Mouse (Mus musculus) left cerebral cortex, postnatal 36 days (tissue): ENCODE measurements around the gene Pik3ip1. TPM values are rescaled to one million over a fixed set of nuclear protein-coding genes. Genes with fewer than 3 reads are reported as not detected.

Experiments used
- DNase-seq, 2 experiments: peaks; one replicate each; pipeline ENCODE4 v3.0.0; 2021 to 2022; ENCODE audit warnings: low spot score in 2 of 2, mixed read lengths in 1 of 2
- intact Hi-C: fragments of 180-260 bp; cut with DNase I; formaldehyde crosslinking; loops from one replicate; pipeline ENCODE4 v1.15.1; 2025
- total RNA-seq, 2 experiments: library from RNA; stranded (reverse); gene quantifications; 2 replicates each; pipeline ENCODE4 v1.2.3; 2021

Gene Pik3ip1
- total RNA-seq, 2 experiments from 2014 or later: 32.6 to 34.3 TPM

GRCm38 (mm10) chr11:3370162-3370561, 40.0 kb downstream of the Pik3ip1 start:
- intact Hi-C loops: loop anchor here (5.0 kb wide), 1 partner anchor 37 kb away; the partner anchor contains the start of gene Limk2
- DNase-seq: no peak

- DNase-seq: peak; percentile 81 to 85
- intact Hi-C loops: loop anchor here (5.0 kb wide), 1 partner anchor 36 kb away; the partner anchor contains the start of gene Limk2
Observed at GRCm38 (mm10) chr11:3370928-3371598, 40.9 kb downstream of the Pik3ip1 start.

- no peak for DNase-seq
- intact Hi-C loops: loop anchor here (5.0 kb wide), 1 partner anchor 36 kb away; the partner anchor contains the start of gene Limk2
Observed at GRCm38 (mm10) chr11:3371599-3372295, 41.5 kb downstream of the Pik3ip1 start.

- intact Hi-C loops: loop anchor here (5.0 kb wide), 1 partner anchor 34 kb away; the partner anchor contains the start of gene Limk2
- DNase-seq: no peak
Observed at GRCm38 (mm10) chr11:3373591-3374292, 43.5 kb downstream of the Pik3ip1 start.

GRCm38 (mm10) chr11:3374293-3374645, 44.1 kb downstream of the Pik3ip1 start:
- no peak for DNase-seq
- intact Hi-C loops: loop anchor here (5.0 kb wide), 1 partner anchor 33 kb away; the partner anchor contains the start of gene Limk2

- intact Hi-C loops: loop anchor here (5.0 kb wide), 1 partner anchor 33 kb away; the partner anchor contains the start of gene Limk2
- DNase-seq: no peak
Observed at GRCm38 (mm10) chr11:3374741-3375140, 44.5 kb downstream of the Pik3ip1 start.

GRCm38 (mm10) chr11:3379427-3379826, 49.2 kb downstream of the Pik3ip1 start:
- no peak for DNase-seq
- intact Hi-C loops: no loop called here

- DNase-seq: no peak
- intact Hi-C loops: no loop called here
Observed at GRCm38 (mm10) chr11:3381148-3381814, 51.1 kb downstream of the Pik3ip1 start.

GRCm38 (mm10) chr11:3382602-3383594, 52.7 kb downstream of the Pik3ip1 start:
- no peak for DNase-seq
- intact Hi-C loops: no loop called here

- peak; percentile 80 to 81 for DNase-seq
- intact Hi-C loops: loop anchor here (1.0 to 5.0 kb wide), 2 partner anchors 22 to 65 kb away; partner anchors contain the start of genes Limk2 and Rnf185
Observed at GRCm38 (mm10) chr11:3386941-3387368, 56.8 kb downstream of the Pik3ip1 start.

GRCm38 (mm10) chr11:3387482-3388196, 57.4 kb downstream of the Pik3ip1 start:
- no peak for DNase-seq
- intact Hi-C loops: loop anchor here (1.0 to 5.0 kb wide), 2 partner anchors 22 to 65 kb away; partner anchors contain the start of genes Limk2 and Rnf185

- intact Hi-C loops: loop anchor here (5.0 kb wide), 1 partner anchor 62 kb away; the partner anchor contains the start of gene Rnf185
- DNase-seq: no peak
Observed at GRCm38 (mm10) chr11:3389996-3390395, 59.8 kb downstream of the Pik3ip1 start.

GRCm38 (mm10) chr11:3390789-3391188, 60.6 kb downstream of the Pik3ip1 start:
- intact Hi-C loops: no loop called here
- no peak for DNase-seq

- intact Hi-C loops: no loop called here
Observed at GRCm38 (mm10) chr11:3392526-3392925, 62.3 kb downstream of the Pik3ip1 start.

More at GRCm38 (mm10) chr11:3392526-3392925, 62.3 kb downstream of the Pik3ip1 start:
- no peak for DNase-seq
